Mouse (Mus musculus) lung, embryonic 15.5 days (tissue): ENCODE results near the gene Rai1. TPM values are rescaled to one million over a fixed set of nuclear protein-coding genes. Genes with fewer than 3 reads are reported as not detected.
A peak's percentile ranks its signal among the peaks of the same experiment; 100 is the strongest.

Source experiments
- ATAC-seq: fragments of 200-750 bp; cut with Nextera tagmentation; 2 replicates; pipeline ENCODE4 v1.8.0; 2017; ENCODE audit warnings: moderate number of reproducible peaks, borderline replicate concordance; ENCODE audit not compliant: low FRiP score, low TSS enrichment; ENCODE audit errors: extremely low read depth
- H3K27ac ChIP-seq: fragments of 300-500 bp; sonication (generic); 2 replicates; pipeline ENCODE4 v1.5.1; 2015; ENCODE audit warnings: moderate library complexity, mild to moderate bottlenecking, inconsistent platforms
- H3K27me3 ChIP-seq: fragments of 300-500 bp; sonication (generic); 2 replicates; pipeline ENCODE4 v1.6.1; 2015; ENCODE audit warnings: inconsistent platforms
- H3K36me3 ChIP-seq: fragments of 300-500 bp; sonication (generic); 2 replicates; pipeline ENCODE4 v1.6.1; 2015; ENCODE audit warnings: inconsistent platforms
- H3K4me1 ChIP-seq: fragments of 300-500 bp; sonication (generic); 2 replicates; pipeline ENCODE4 v1.6.1; 2015; ENCODE audit warnings: inconsistent platforms
- H3K4me2 ChIP-seq: fragments of 300-500 bp; sonication (generic); 2 replicates; pipeline ENCODE4 v1.6.1; 2015; ENCODE audit warnings: inconsistent platforms, mild to moderate bottlenecking, moderate library complexity
- H3K4me3 ChIP-seq: fragments of 300-500 bp; sonication (generic); 2 replicates; pipeline ENCODE4 v1.5.1; 2015; ENCODE audit warnings: mild to moderate bottlenecking, inconsistent platforms
- H3K9ac ChIP-seq: fragments of 300-500 bp; sonication (generic); 2 replicates; pipeline ENCODE4 v1.6.1; 2015; ENCODE audit warnings: inconsistent platforms
- H3K9me3 ChIP-seq: fragments of 300-500 bp; sonication (generic); 2 replicates; pipeline ENCODE4 v1.6.1; 2016; ENCODE audit warnings: inconsistent platforms
- WGBS: fragments of 180-500 bp; shearing (Covaris S2); methylation state at CpG from one replicate; pipeline ENCODE4 v1.1.7; 2015; 5-methylcytosine and 5-hydroxymethylcytosine counted together
- microRNA-seq: library from miRNA; unstranded; fragments of <30 nt; microRNA quantifications from one replicate; pipeline ENCODE4, GENCODE M21; 2016
- polyA plus RNA-seq: library from polyadenylated mRNA; unstranded; fragments of >200 nt; fragmentation: Nextera tagmentation; extraction: Ambion mirVana; gene quantifications from 2 replicates; pipeline ENCODE4 v1.2.1, GENCODE M21; 2015

The Rai1 gene
- polyA plus RNA-seq, 1 experiment from 2014 or later, result 27.9 TPM

DNA sequence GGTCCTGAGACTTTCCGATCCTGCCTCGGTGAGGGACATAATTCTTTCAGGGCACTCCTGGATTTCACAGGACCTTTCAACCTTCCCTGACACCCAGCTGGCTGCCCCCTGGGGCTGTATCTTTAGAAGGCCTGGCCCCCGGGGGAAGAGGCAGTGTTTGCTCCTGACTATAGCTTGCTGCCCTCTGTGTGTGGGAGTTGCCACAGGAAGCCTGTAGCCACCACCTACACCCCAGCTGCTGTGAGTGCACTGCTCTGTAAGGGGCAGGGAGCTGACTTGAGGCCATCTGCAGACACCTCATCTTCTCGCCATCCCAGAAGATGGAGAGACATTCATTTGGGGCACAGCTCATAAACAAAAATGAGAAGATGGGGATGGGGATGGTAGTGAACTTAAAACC, 127.1 kb downstream of the Rai1 start:
- H3K36me3 ChIP-seq, result no peaks in the 10 kb centered on the region; the same call in 1 of the 2 replicates
- no peak overlapping the region for H3K4me2 ChIP-seq
- no peaks in the 10 kb centered on the region for H3K9me3 ChIP-seq
- H3K4me3 ChIP-seq, result no peak overlapping the region
- no peak overlapping the region for H3K9ac ChIP-seq
- H3K27me3 ChIP-seq, result no peaks in the 10 kb centered on the region
- H3K27ac ChIP-seq, result peak overlapping the region; percentile 37; the same call in 1 of the 2 replicates
- ATAC-seq, result no peak
- 30% methylated on average over 4 of the region's 4 CpGs for WGBS
- H3K4me1 ChIP-seq, result peaks cover 48% of the 10 kb centered on the region

DNA sequence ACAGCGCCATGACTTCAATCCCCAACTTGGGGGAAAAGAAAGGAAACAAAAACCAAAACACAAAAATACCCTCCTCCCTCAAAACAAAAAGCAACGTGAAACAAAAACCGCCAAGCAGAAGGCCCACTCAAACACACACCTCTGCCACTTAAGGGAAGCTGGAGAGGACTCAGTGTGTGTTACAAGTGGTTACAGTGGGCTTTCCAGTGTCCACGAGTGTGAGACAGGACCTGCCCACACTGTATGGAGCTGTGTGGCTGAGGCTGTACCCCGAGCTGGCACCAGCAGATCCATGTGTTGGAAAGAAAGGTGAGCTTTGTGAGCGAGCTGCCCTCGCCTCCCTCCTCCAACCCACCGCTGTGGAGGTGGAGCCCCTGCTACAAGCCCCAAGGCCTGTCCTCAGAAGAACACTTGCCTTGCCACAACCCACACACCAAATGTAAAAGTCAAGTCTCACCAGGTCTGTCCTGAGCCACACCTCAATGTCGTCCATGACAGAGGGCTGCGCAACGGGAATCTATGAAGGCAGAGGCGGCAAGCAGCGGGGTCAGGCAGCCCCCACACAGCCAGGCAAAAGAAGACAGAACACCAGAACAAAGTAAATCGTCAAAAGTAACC, 127.7 kb downstream of the Rai1 start:
- Histone ChIP-seq H3K36me3 (no peaks in the 10 kb centered on the region; the same call in 1 of the 2 replicates), H3K9me3 (no peaks in the 10 kb centered on the region), H3K9ac (0 out of 2 replicates have a peak overlapping the region, but pooled peaks have one; percentile 16), H3K4me1 (peaks cover 48% of the 10 kb centered on the region), H3K4me2 (no peak overlapping the region), H3K27ac (peak overlapping the region; percentile 37; the same call in 1 of the 2 replicates), H3K4me3 (no peak overlapping the region), H3K27me3 (no peaks in the 10 kb centered on the region)
- 0 out of 2 replicates have a peak, but pooled peaks have one; percentile 31 for ATAC-seq
- 54% methylated on average over 14 of the region's 14 CpGs for WGBS

DNA sequence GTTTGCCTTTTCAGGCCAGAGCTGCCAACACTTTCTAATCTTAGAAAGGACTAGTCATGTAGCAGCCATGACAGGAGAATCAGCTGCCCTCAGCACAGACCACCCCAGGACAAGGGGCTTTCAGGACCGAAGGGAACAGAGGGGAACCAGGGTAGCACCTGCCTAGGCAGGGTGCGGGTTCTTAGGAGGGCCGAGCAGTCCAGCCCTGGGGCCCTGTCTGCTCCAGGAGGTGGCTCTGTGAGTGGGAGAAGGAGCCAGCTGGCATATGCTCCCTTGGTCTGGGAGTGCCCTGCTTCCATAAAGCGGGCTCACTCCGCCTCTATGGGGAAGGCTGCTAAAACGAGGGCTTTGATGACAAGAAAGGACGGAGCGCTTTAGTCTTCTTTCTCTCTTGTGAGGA, 128.4 kb downstream of the Rai1 start:
- no peaks in the 10 kb centered on the region; the same call in 1 of the 2 replicates for H3K36me3 ChIP-seq
- no peaks in the 10 kb centered on the region for H3K27me3 ChIP-seq
- peaks cover 46% of the 10 kb centered on the region for H3K4me1 ChIP-seq
- ATAC-seq, result no peak
- H3K9me3 ChIP-seq, result no peaks in the 10 kb centered on the region
- 0 out of 2 replicates have a peak overlapping the region, but pooled peaks have one; percentile 11 for H3K27ac ChIP-seq
- H3K9ac ChIP-seq, result 0 out of 2 replicates have a peak overlapping the region, but pooled peaks have one; percentile 16
- H3K4me2 ChIP-seq, result no peak overlapping the region
- H3K4me3 ChIP-seq, result no peak overlapping the region
- 53% methylated on average over 8 of the region's 8 CpGs for WGBS

DNA sequence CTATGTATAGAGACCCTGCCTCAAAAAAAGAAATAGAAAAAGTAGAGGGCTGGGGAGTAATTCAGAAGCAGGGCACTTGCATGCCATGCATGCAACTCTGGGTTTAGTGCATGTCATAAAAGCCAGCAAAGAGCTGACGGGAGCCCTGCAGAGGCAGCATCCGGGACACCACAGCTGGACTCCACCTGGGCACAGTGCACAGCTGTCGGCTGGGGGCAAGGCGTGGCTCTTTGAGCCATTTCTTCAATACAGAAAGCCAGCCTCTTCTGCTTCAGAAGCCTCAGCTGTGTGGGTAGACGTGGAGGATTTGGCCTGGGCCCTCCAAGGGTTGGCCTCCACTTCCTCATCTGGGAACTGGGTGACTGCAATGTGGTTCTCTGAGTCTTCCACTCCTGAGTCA, 130.5 kb downstream of the Rai1 start:
- no peaks in the 10 kb centered on the region for H3K27me3 ChIP-seq
- H3K9ac ChIP-seq, result no peak overlapping the region
- WGBS, result 83% methylated on average over 5 of the region's 5 CpGs
- no peak overlapping the region for H3K4me2 ChIP-seq
- H3K4me1 ChIP-seq, result peaks cover 25% of the 10 kb centered on the region
- no peak for ATAC-seq
- H3K36me3 ChIP-seq, result peaks cover 6% of the 10 kb centered on the region; the same call in 1 of the 2 replicates
- no peaks in the 10 kb centered on the region for H3K9me3 ChIP-seq
- no peak overlapping the region for H3K4me3 ChIP-seq
- no peak overlapping the region for H3K27ac ChIP-seq

DNA sequence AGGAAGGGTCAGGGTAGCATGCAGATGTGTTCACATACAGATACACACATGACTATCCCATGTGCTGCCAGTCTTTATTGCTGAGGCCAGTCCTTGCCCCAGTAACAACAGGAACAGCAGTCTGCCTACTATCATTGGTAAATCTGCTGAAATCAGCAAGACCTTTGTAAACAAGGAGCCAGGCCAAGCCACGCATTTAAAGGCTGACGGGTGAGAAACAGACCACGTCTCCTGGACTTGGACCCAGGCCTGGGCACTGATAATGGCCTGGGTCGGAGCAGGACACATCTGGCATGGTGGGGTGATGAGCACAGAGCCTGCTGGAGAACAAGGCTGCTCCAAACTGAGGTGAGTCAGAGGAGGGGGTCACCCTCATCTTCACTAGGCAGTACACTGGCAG, 135.7 kb downstream of the Rai1 start:
- H3K36me3 ChIP-seq, result peaks cover 13% of the 10 kb centered on the region; the same call in 1 of the 2 replicates
- WGBS, result 61% methylated on average over 4 of the region's 4 CpGs

DNA sequence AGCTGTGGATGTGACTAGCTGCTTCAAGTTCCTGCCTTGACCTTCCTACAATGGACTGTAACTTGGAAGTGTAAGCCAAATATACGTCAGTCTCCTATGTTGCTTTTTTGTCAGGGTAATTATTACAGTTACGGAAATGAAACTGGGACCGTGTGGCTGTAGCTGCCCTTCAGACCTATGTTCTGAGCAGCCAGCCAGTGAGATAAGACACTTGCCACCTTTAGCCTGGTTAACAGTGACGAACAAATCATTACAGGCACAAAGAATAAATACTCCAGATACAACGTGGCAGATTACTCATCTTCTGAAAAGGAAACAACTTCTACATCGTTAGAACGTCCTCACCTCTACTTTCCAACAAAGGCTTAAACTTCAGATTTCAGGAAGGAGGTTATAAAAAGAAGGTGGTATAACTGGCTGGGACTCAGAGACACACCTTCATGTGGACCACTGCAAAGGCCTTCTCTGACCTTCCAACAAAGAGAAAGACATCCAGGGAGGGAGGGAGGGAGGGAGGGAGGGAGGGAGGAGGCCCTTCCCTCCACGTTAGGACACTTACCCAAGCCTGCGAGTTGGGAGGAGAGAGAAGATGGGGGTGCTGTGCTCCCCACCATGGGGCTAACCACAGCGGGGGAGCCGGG, 139.8 kb downstream of the Rai1 start:
- no peak overlapping the region for H3K27ac ChIP-seq
- peaks cover 14% of the 10 kb centered on the region for H3K4me1 ChIP-seq
- H3K36me3 ChIP-seq, result peaks cover 13% of the 10 kb centered on the region; the same call in 1 of the 2 replicates

More for the DNA sequence above, 135.7 kb downstream of the Rai1 start:
- Histone ChIP-seq H3K27me3 (no peaks in the 10 kb centered on the region), H3K4me3 (no peak overlapping the region), H3K4me1 (no peaks in the 10 kb centered on the region), H3K9ac (no peak overlapping the region), H3K9me3 (no peaks in the 10 kb centered on the region), H3K27ac (no peak overlapping the region), H3K4me2 (no peak overlapping the region)
- ATAC-seq, result no peak

DNA sequence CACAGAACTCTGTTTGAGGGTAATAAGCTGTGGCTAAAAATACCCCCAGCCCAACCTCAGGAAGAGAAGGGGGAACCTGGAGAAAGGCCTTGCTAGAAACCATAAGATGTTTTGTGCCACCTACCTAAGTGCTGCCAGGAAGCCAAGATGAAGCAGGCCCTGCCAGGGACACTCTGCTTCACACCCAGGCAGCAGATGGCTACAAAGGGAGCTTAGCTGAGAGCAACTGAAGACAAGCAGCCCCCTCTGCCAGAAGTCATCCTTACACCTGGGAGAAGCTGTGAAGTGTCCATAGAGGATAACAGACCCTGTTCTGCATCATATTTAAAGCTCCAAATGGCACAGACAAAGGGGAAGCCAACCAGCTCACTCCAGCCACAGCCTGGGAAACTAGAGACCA, 141.3 kb downstream of the Rai1 start:
- no peak overlapping the region for H3K9ac ChIP-seq
- peaks cover 7% of the 10 kb centered on the region; the same call in 1 of the 2 replicates for H3K36me3 ChIP-seq
- no peaks in the 10 kb centered on the region for H3K27me3 ChIP-seq
- no peaks in the 10 kb centered on the region for H3K9me3 ChIP-seq
- no peak overlapping the region for H3K4me2 ChIP-seq
- no peak for ATAC-seq
- H3K4me3 ChIP-seq, result no peak overlapping the region
- H3K4me1 ChIP-seq, result peaks cover 14% of the 10 kb centered on the region
- H3K27ac ChIP-seq, result no peak overlapping the region

More for the DNA sequence above, 139.8 kb downstream of the Rai1 start:
- no peak for ATAC-seq
- Histone ChIP-seq H3K9ac (no peak overlapping the region), H3K9me3 (no peaks in the 10 kb centered on the region), H3K4me2 (no peak overlapping the region), H3K4me3 (no peak overlapping the region), H3K27me3 (no peaks in the 10 kb centered on the region)
- 64% methylated on average over 11 of the region's 11 CpGs for WGBS

DNA sequence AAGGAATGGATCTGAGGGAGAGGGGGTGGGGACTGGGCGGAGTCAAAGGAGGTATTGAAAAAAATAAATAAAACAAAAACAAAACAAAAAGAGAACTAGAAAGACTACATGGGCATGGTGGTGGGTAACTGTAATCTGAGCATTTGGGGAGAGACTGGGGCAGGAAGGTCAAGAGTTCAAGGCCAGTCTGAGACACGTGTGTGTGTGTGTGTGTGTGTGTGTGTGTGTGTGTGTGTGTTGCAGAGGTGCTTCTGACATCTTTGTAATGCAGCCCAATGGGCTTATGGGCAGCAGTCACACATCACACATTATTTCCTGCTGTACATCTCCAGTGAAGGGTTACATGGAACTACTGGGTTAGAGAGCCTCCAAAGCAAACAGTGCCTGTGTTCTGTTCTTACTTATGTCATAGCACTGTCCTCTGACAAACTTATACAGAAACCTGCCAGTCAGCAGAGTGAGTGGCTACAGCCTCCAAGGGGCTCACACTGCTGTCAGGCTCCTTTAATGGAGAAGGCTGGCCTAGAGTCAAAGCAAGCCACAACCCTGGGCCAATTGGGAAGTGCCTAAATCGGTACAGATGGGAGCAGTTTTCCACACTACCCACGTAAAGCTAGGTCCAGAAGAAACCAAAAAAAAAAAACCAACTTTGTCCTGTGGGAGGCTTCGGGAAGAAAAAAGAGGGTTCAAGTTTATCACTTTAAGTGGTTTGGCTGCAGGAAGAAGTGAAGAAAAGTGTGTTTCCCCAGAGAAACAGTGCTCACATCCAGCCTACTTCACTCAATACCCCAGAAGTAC, 143.1 kb downstream of the Rai1 start:
- H3K9ac ChIP-seq, result no peak overlapping the region
- 39% methylated on average over 5 of the region's 5 CpGs for WGBS

More for the DNA sequence above, 143.1 kb downstream of the Rai1 start:
- no peak overlapping the region for H3K27ac ChIP-seq
- no peaks in the 10 kb centered on the region for H3K27me3 ChIP-seq
- no peaks in the 10 kb centered on the region for H3K9me3 ChIP-seq
- no peak overlapping the region for H3K4me3 ChIP-seq
- no peak for ATAC-seq
- H3K4me1 ChIP-seq, result peaks cover 18% of the 10 kb centered on the region
- H3K36me3 ChIP-seq, result peaks cover 7% of the 10 kb centered on the region; the same call in 1 of the 2 replicates
- no peak overlapping the region for H3K4me2 ChIP-seq

Small RNAs within 50 kb of the gene (microRNA-seq; reads per million reads assigned to microRNA genes)
- gene Mir6921 (not detected), gene Mir6922 (not detected)

Other genes starting within 250 kb of the Rai1 start
- 49.9 and 51.9 TPM in 2 replicates for gene Med9, start 156.8 kb upstream of the Rai1 start, polyA plus RNA-seq
- 2.5 and 3.3 TPM in 2 replicates for gene Rasd1, start 140.1 kb upstream of the Rai1 start, polyA plus RNA-seq
- 6.7 and 8.1 TPM in 2 replicates for gene Pemt, start 58.5 kb upstream of the Rai1 start, polyA plus RNA-seq
- gene Srebf1, start 117.6 kb downstream of the Rai1 start, polyA plus RNA-seq, result 74.3 and 76.8 TPM in 2 replicates
- gene Tom1l2, start 247.9 kb downstream of the Rai1 start, polyA plus RNA-seq, result 23.3 and 26.1 TPM in 2 replicates
- gene Drc3, start 248.3 kb downstream of the Rai1 start, polyA plus RNA-seq, result 5.8 and 6.1 TPM in 2 replicates